Mouse (Mus musculus): ENCODE data around the gene Gpr18. TPM values are rescaled to one million over a fixed set of nuclear protein-coding genes. Genes with fewer than 3 reads are reported as not detected.

Gene Gpr18
- polyA plus RNA-seq, 1 experiment from 2014 or later = 0.36 TPM

- H3K4me1 ChIP-seq (replicated peaks; ENCODE audit: control insufficient read depth, insufficient read depth, low read length) = peaks cover 9% of the 10 kb centered on the region
- H3K27me3 ChIP-seq (ENCODE audit: control insufficient read depth, insufficient read depth, low read depth, low read length) = no peaks in the 10 kb centered on the region
- no peak overlapping the region for H3K4me2 ChIP-seq (ENCODE audit: low read depth, low read length)
- no peak for ATAC-seq (ENCODE audit: low read depth)
- no peak overlapping the region for H3K4me3 ChIP-seq (ENCODE audit: low read length)
- H3K36me3 ChIP-seq (ENCODE audit: control insufficient read depth, insufficient read depth, low read length) = no peaks in the 10 kb centered on the region
- 83% methylated on average over 3 of the region's 3 CpGs for WGBS
- no peak overlapping the region for H3K9ac ChIP-seq (ENCODE audit: low read length)
- H3K9me3 ChIP-seq (ENCODE audit: control insufficient read depth, low read length) = no peaks in the 10 kb centered on the region
- no peak overlapping the region for H3K27ac ChIP-seq (ENCODE audit: low read length)
Measured at GRCm38 (mm10) chr14:121959538-121959980, 44.0 kb upstream of the Gpr18 start.

- ATAC-seq (ENCODE audit: low read depth) = no peak
- 66% methylated on average over 10 of the region's 10 CpGs for WGBS
Measured at GRCm38 (mm10) chr14:121958751-121959537, 43.4 kb upstream of the Gpr18 start.

GRCm38 (mm10) chr14:121958041-121958750, 42.6 kb upstream of the Gpr18 start:
- no peak overlapping the region for H3K4me2 ChIP-seq (ENCODE audit: low read depth, low read length)
- peaks cover under 1% of the 10 kb centered on the region for H3K4me1 ChIP-seq (replicated peaks; ENCODE audit: control insufficient read depth, insufficient read depth, low read length)
- no peak overlapping the region for H3K27ac ChIP-seq (ENCODE audit: low read length)
- 0 out of 2 replicates have a peak, but pooled peaks cover 2% of the 10 kb centered on the region for H3K36me3 ChIP-seq (ENCODE audit: control insufficient read depth, insufficient read depth, low read length)
- no peak for ATAC-seq (ENCODE audit: low read depth)
- no peaks in the 10 kb centered on the region for H3K27me3 ChIP-seq (ENCODE audit: control insufficient read depth, insufficient read depth, low read depth, low read length)
- no peak overlapping the region for H3K4me3 ChIP-seq (ENCODE audit: low read length)
- 75% methylated on average over 3 of the region's 3 CpGs for WGBS
- H3K9me3 ChIP-seq (ENCODE audit: control insufficient read depth, low read length) = no peaks in the 10 kb centered on the region
- H3K9ac ChIP-seq (ENCODE audit: low read length) = no peak overlapping the region

More at GRCm38 (mm10) chr14:121958751-121959537, 43.4 kb upstream of the Gpr18 start:
- H3K9me3 ChIP-seq (ENCODE audit: control insufficient read depth, low read length) = no peaks in the 10 kb centered on the region
- no peak overlapping the region for H3K4me3 ChIP-seq (ENCODE audit: low read length)
- no peak overlapping the region for H3K4me2 ChIP-seq (ENCODE audit: low read depth, low read length)
- H3K27me3 ChIP-seq (ENCODE audit: control insufficient read depth, insufficient read depth, low read depth, low read length) = no peaks in the 10 kb centered on the region
- 0 out of 2 replicates have a peak, but pooled peaks cover 2% of the 10 kb centered on the region for H3K36me3 ChIP-seq (ENCODE audit: control insufficient read depth, insufficient read depth, low read length)
- no peak overlapping the region for H3K9ac ChIP-seq (ENCODE audit: low read length)
- H3K4me1 ChIP-seq (replicated peaks; ENCODE audit: control insufficient read depth, insufficient read depth, low read length) = peaks cover 8% of the 10 kb centered on the region
- no peak overlapping the region for H3K27ac ChIP-seq (ENCODE audit: low read length)

GRCm38 (mm10) chr14:121957176-121957871, 41.7 kb upstream of the Gpr18 start:
- H3K27ac ChIP-seq (ENCODE audit: low read length) = no peak overlapping the region
- H3K9ac ChIP-seq (ENCODE audit: low read length) = no peak overlapping the region
- H3K36me3 ChIP-seq (ENCODE audit: control insufficient read depth, insufficient read depth, low read length) = 0 out of 2 replicates have a peak, but pooled peaks cover 2% of the 10 kb centered on the region
- ATAC-seq (ENCODE audit: low read depth) = no peak
- no peaks in the 10 kb centered on the region for H3K9me3 ChIP-seq (ENCODE audit: control insufficient read depth, low read length)
- H3K27me3 ChIP-seq (ENCODE audit: control insufficient read depth, insufficient read depth, low read depth, low read length) = no peaks in the 10 kb centered on the region
- H3K4me3 ChIP-seq (ENCODE audit: low read length) = no peak overlapping the region
- H3K4me1 ChIP-seq (replicated peaks; ENCODE audit: control insufficient read depth, insufficient read depth, low read length) = no peaks in the 10 kb centered on the region
- WGBS = 76% methylated on average over 10 of the region's 10 CpGs
- H3K4me2 ChIP-seq (ENCODE audit: low read depth, low read length) = no peak overlapping the region

- Histone ChIP-seq H3K9ac (ENCODE audit: low read length) (no peak overlapping the region), H3K27me3 (ENCODE audit: control insufficient read depth, insufficient read depth, low read depth, low read length) (no peaks in the 10 kb centered on the region), H3K36me3 (ENCODE audit: control insufficient read depth, insufficient read depth, low read length) (0 out of 2 replicates have a peak, but pooled peaks cover 2% of the 10 kb centered on the region), H3K27ac (ENCODE audit: low read length) (no peak overlapping the region), H3K4me2 (ENCODE audit: low read depth, low read length) (no peak overlapping the region), H3K9me3 (ENCODE audit: control insufficient read depth, low read length) (no peaks in the 10 kb centered on the region), H3K4me1 (replicated peaks; ENCODE audit: control insufficient read depth, insufficient read depth, low read length) (no peaks in the 10 kb centered on the region), H3K4me3 (ENCODE audit: low read length) (no peak overlapping the region)
- no peak for ATAC-seq (ENCODE audit: low read depth)
- WGBS = 84% methylated on average over 5 of the region's 5 CpGs
Measured at GRCm38 (mm10) chr14:121956291-121956690, 40.7 kb upstream of the Gpr18 start.

GRCm38 (mm10) chr14:121955176-121955795, 39.7 kb upstream of the Gpr18 start:
- 0 out of 2 replicates have a peak, but pooled peaks cover 2% of the 10 kb centered on the region for H3K36me3 ChIP-seq (ENCODE audit: control insufficient read depth, insufficient read depth, low read length)
- H3K27ac ChIP-seq (ENCODE audit: low read length) = no peak overlapping the region
- no peak overlapping the region for H3K4me3 ChIP-seq (ENCODE audit: low read length)
- 54% methylated on average over 5 of the region's 5 CpGs for WGBS
- no peak overlapping the region for H3K9ac ChIP-seq (ENCODE audit: low read length)
- H3K4me2 ChIP-seq (ENCODE audit: low read depth, low read length) = no peak overlapping the region
- no peaks in the 10 kb centered on the region for H3K27me3 ChIP-seq (ENCODE audit: control insufficient read depth, insufficient read depth, low read depth, low read length)
- H3K9me3 ChIP-seq (ENCODE audit: control insufficient read depth, low read length) = no peaks in the 10 kb centered on the region
- no peaks in the 10 kb centered on the region for H3K4me1 ChIP-seq (replicated peaks; ENCODE audit: control insufficient read depth, insufficient read depth, low read length)
- no peak for ATAC-seq (ENCODE audit: low read depth)

- H3K36me3 ChIP-seq (ENCODE audit: control insufficient read depth, insufficient read depth, low read length) = 0 out of 2 replicates have a peak, but pooled peaks cover 2% of the 10 kb centered on the region
- 90% methylated on average over 12 of the region's 12 CpGs for WGBS
- no peak overlapping the region for H3K4me2 ChIP-seq (ENCODE audit: low read depth, low read length)
- H3K9me3 ChIP-seq (ENCODE audit: control insufficient read depth, low read length) = no peaks in the 10 kb centered on the region
- H3K4me1 ChIP-seq (replicated peaks; ENCODE audit: control insufficient read depth, insufficient read depth, low read length) = no peaks in the 10 kb centered on the region
- no peak overlapping the region for H3K27ac ChIP-seq (ENCODE audit: low read length)
- H3K9ac ChIP-seq (ENCODE audit: low read length) = no peak overlapping the region
- ATAC-seq (ENCODE audit: low read depth) = no peak
- no peak overlapping the region for H3K4me3 ChIP-seq (ENCODE audit: low read length)
- no peaks in the 10 kb centered on the region for H3K27me3 ChIP-seq (ENCODE audit: control insufficient read depth, insufficient read depth, low read depth, low read length)
Measured at GRCm38 (mm10) chr14:121954608-121955007, 39.0 kb upstream of the Gpr18 start.

- ATAC-seq (ENCODE audit: low read depth) = no peak
Measured at GRCm38 (mm10) chr14:121954129-121954528, 38.5 kb upstream of the Gpr18 start.

More at GRCm38 (mm10) chr14:121954129-121954528, 38.5 kb upstream of the Gpr18 start:
- Histone ChIP-seq H3K9me3 (ENCODE audit: control insufficient read depth, low read length) (no peaks in the 10 kb centered on the region), H3K9ac (ENCODE audit: low read length) (no peak overlapping the region), H3K36me3 (ENCODE audit: control insufficient read depth, insufficient read depth, low read length) (0 out of 2 replicates have a peak, but pooled peaks cover 2% of the 10 kb centered on the region), H3K4me2 (ENCODE audit: low read depth, low read length) (no peak overlapping the region), H3K27me3 (ENCODE audit: control insufficient read depth, insufficient read depth, low read depth, low read length) (no peaks in the 10 kb centered on the region), H3K4me3 (ENCODE audit: low read length) (no peak overlapping the region), H3K27ac (ENCODE audit: low read length) (no peak overlapping the region), H3K4me1 (replicated peaks; ENCODE audit: control insufficient read depth, insufficient read depth, low read length) (no peaks in the 10 kb centered on the region)
- 79% methylated on average over 11 of the region's 11 CpGs for WGBS
